Mouse (Mus musculus) layer of hippocampus, postnatal 36 days (tissue): ENCODE data around the gene Neurl2. TPM values are rescaled to one million over a fixed set of nuclear protein-coding genes. Genes with fewer than 3 reads are reported as not detected.
A peak's percentile ranks its signal among the peaks of the same experiment; 100 is the strongest.
"Not testable (repeated sequence)": the region's sequence is repeated elsewhere in the genome, so short reads cannot be mapped to it uniquely, and the experiment has no call there.

Source experiments
- DNase-seq, 2 experiments: peaks; one replicate each; pipeline ENCODE4 v3.0.0; 2022
- total RNA-seq, 2 experiments: library from RNA; stranded (reverse); gene quantifications; 2 replicates each; pipeline ENCODE4 v1.2.3; 2021

The Neurl2 gene
- total RNA-seq: 1 to 10 TPM; 1.8 to 2.7 TPM

- peak; percentile 86 to 87 for DNase-seq
Observed at GRCm38 (mm10) chr2:164833314-164833959, at the start of gene Neurl2. Gene Neurl2 (minus strand): TSS chr2:164833456.

DNA sequence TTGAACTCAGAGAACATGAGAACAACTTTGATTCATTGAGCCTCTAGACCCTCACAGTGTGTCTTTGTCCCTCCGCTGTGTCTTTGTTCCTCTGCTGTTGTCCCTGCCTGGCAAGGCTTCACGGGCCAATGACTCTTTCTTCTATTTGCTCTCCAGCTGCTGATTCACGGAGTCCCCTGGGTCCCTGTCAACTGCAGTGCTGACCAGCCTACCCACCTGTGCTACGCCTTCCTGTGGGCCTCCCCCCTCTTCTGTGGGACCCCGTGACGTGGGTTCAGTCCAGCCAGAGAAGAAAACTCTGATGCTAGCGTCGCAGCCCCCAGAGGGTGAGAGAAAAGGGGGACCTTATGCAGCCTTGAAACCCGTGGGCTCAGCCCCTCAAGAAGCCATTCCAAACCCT lies 49.4 kb upstream of the Neurl2 start:
- no peak for DNase-seq

DNA sequence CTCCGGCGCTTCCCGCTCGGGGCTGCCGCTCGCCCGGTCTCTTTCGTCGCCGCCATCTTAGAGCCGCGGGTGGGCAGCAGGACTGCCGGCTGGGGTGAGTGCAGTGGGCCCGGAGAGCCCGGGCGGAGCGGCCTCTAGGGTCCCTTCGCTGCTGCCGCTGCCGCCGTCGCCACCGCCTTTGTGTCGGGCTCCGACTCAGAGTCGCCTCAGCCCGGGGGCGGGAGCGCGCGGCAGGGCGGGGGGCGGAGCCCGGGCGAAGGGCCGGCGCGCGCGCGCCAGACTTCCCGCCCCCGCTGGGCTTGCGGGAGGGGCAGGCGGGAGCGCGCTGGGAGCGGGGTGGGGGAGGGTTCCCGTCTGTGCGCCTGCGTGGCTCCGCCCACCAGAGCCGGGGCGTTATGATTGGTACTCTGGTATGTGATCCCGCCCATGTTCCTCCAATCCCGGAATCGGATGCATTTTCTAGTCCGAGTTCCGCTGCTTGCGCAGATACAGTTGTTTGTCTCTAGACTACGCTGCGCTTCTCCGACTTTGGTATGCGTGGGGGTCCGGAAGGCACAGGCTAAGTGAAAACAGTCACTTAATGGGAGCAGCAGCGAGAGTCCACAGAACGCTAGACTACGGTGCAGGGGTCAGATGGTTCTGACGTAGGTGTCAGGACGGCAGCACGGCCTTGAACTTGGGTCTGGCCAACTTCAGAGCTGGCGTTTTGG lies 46.5 kb upstream of the Neurl2 start:
- peak; percentile 93 for DNase-seq

DNA sequence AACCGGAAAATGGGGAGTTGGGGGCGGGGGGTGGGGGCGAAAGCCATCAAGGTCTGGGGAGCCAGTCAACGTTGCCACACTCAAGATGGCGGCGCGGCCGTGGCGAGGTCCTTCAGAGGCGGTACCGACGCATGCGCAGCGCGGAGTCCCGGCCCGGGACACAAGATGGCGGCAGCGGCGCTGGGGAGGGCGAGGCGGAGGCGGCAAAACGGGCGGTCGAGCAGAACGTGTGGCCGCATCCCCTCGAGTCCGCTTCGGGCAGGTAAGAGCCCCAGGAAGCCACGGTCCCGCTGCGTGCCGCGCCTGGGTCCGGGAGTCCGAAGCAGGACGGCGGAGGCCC lies 45.9 kb upstream of the Neurl2 start, which contains the start of gene Pcif1:
Pcif1 (plus strand) TSS at position 77 of the 340 bp plus-strand sequence.
- DNase-seq: peak; percentile 88 to 90

GRCm38 (mm10) chr2:164878509-164879227 lies 45.4 kb upstream of the Neurl2 start:
- no peak for DNase-seq

- not testable (repeated sequence) for DNase-seq
Observed at GRCm38 (mm10) chr2:164877376-164878215, 44.3 kb upstream of the Neurl2 start.

GRCm38 (mm10) chr2:164875648-164876047 lies 42.4 kb upstream of the Neurl2 start:
- DNase-seq: not testable (repeated sequence)

- DNase-seq: no peak
Observed at GRCm38 (mm10) chr2:164874239-164874769, 41.0 kb upstream of the Neurl2 start.

DNA sequence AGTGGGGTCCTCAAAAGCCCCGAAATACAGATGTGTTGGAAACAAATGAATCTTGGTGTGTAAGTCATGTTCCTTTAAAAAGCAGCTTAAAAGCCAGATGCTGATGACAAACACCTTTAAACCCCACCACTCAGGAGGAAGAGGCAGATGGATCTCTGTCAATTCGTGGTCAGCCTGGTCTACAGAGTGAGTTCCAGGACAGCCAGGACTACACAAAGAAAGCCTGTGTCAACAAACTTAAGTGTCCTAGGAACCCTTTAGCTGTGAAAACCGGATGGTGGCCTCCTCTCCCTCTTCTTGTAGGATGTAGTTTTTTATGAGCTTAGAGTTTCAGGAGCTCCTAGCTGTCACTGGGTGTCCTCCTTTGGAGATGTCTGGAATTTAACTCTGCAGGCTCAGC lies 40.4 kb upstream of the Neurl2 start:
- no peak for DNase-seq

DNA sequence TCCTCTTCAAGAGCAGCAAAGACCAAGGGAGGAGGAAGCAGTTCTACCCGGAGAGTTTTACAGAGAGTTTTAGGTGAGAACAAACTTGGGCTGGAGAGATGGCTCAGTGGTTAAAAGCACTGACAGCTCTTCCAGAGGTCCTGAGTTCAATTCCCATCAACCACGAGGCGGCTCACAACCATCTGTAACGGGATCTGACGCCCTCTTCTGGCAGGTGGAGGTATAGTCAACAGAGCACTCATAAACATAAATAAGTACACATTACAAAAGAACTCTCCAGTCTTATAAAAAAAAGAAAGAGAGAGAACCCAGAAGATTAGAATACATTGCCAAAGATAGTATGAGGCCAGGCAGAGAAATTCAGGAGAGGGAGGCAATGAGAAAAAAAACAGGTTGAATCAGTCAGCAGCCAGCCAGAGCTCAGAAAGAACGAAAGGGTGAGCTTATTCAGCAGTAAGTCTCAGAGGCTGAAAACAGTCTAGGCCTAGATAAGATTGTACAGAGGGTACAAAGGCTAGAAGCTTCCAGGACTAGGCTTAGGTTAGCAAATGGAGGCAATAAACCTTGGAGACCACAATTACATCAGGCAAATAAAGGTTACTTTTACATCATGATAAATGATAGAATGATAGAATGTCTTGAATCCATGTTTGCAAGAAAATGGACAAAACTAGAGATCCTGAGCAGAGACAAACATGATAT lies 38.5 kb upstream of the Neurl2 start:
- DNase-seq: no peak

DNA sequence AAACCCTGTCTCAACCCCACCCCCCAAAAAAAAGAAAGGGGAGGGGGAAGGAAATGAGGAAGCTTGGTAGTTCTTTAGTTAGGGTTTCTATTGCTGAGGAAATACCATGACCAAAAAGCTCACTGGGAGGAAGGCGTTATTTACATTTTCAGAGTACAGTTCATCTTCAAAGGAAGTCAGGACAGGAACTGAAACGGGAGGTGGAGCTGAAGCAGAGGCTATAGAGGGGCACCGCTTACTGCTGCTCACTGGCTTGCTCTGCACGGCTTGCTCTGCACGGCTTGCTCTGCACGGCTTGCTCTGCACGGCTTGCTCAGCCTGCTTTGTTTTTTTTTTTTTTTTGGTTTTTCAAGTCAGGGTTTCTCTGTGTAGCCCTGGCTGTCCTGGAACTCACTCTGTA lies 35.2 kb upstream of the Neurl2 start:
- no peak for DNase-seq

GRCm38 (mm10) chr2:164867566-164867965 lies 34.3 kb upstream of the Neurl2 start:
- DNase-seq: no peak

DNA sequence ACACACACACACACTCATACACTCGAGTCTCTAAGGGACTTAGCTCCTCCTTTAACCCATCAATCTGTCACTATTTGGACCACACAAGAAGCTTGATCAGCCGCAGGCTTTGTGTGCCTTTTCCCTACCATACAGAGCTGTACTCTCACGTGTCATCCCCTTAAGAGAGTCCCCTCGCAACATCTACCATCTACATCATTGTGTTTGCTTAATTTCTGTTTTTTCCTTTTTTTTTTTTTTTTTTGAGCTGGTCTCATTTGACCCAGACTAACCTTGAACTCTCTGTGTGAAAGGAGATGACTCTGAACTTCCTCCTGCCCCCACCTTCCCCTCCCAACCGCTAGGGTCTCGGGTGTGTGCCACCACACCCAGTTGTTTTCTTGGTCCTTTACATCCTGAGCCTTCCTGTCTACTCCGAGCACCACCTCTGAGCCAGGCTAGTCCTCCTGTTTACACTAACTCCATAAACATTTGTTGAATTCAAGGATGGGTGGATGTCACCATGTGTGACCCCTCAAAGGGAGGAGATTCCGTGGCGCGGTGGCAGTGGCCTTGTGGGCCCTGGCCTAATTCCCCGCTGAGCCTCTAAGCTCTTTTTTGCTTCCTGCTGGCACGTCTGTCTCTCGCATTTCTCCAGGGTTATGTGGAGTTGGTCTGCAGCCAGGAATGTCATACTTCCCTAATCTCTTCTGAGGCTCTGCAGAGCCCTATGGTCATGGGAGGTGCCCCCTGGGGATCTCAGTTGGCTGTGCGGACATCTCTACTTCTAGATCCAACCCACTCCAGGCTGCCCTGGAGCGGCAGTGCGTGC lies 33.7 kb upstream of the Neurl2 start:
- DNase-seq: no peak

GRCm38 (mm10) chr2:164864593-164864992 lies 31.3 kb upstream of the Neurl2 start:
- DNase-seq: no peak

DNA sequence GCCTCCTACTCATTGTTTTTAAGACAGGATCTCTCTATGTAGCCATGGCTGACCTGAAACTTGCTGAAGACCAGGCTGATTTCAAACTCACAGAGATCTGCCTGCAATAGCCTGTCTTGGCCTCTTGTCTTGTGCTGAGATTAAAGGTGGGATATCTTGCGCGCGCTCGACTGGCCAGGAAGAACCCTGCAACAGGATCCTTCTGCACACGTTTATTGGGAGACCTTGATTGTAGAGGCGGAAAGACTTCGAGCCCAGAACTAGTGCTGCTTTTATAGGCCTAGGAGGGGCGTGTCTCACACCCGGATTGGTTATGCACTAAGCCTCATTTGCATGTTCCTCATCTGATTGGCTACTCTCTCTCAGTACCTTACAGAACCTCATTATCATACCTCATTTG lies 30.2 kb upstream of the Neurl2 start:
- DNase-seq: not testable (repeated sequence)

DNA sequence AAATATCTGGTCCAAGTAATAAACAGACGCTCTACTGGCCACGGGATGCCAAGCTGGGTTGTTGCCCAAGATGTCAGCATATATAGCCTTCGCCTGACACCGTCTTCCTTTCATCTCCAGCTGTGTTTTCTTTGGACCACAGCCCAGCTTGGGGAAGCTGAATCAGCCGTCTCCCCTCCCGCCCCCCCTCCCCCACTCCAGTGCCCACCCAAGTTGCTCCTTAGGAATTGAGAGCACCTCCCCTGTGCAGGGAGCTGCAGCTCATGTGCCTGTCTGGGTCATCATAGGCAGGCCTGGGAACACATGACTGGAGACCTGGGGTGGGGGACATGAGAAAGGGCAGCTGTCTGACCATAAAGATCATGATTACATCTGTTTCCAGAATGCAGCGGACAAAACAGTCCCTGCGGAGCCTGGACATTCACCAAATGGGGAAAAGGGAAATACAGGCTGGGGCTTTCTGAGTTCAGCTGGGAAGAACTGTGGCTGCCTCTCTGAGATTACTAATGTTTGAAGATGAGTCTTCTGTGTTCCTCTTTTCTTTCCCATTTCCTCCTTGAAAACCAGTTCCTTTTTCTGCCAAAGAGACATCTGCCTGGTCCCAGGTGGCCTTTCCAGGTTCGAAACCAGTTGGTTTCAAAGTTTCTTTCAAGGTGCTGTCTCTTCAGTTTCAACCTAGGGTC lies 29.1 kb upstream of the Neurl2 start:
- DNase-seq: no peak

GRCm38 (mm10) chr2:164861094-164861493 lies 27.8 kb upstream of the Neurl2 start:
- DNase-seq: no peak

DNA sequence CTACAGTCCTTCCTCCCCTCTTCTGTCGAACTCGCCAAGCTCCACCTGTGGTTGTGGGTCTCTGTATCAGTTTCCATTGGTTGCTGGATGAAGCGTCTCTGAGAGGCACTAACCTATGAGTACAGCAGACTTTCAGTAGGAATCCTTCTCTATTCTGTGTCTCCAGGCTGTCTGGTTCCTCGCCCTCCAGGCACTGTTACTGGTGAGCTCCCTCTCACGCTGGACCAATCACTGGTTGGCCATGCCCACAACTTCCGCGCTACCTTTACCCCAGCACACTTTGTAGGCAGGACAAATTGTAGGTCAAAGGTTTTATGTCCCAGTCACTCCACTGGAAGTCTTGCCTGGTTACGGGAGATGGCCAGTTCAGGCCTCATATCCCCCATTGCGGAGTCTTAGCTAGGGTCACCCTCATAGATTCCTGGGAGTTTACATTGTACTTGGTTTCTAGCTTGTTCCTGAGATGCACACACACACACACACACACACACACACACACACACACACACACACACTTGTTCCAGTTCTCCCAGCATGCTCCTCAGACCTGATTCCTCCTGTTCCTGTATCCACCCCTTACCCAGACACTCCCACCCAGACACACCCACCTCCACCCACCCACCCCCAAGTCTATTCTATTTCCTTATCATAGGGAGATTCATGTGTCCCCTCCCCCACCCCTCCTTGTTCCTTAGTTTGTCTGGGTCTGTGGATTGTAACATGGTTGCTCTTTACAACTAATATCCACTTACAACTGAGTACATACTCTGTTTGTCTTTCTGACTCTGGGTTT lies 26.6 kb upstream of the Neurl2 start:
- no peak for DNase-seq

DNA sequence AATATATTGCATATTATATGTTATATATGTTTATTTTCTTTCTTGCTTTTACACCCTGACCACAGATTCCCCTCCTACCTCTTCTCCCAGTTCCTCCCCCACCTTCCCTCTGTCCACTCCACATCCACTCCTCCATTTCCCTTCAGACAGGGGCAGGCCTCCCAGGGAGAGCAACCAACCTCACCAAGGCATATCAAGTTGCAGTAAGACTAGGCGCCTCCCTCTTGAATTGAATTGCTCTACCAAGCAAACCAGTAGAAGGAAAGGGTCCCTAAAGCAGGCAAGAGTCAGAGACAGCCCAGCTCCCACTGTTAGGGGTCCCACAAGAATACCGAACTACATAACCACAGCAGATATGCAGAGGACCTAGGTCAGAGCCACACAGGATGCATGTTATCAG lies 25.9 kb upstream of the Neurl2 start:
- no peak for DNase-seq
